Mouse (Mus musculus) left cerebral cortex, postnatal 36 days (tissue): ENCODE measurements around the gene Camk1d. TPM values are rescaled to one million over a fixed set of nuclear protein-coding genes. Genes with fewer than 3 reads are reported as not detected.
"Not testable (repeated sequence)": the region's sequence is repeated elsewhere in the genome, so short reads cannot be mapped to it uniquely, and the experiment has no call there.

Experiments used
- DNase-seq, 2 experiments: peaks; one replicate each; pipeline ENCODE4 v3.0.0; 2021 to 2022; ENCODE audit warnings: low spot score in 2 of 2, mixed read lengths in 1 of 2
- intact Hi-C: fragments of 180-260 bp; cut with DNase I; formaldehyde crosslinking; loops from one replicate; pipeline ENCODE4 v1.15.1; 2025
- total RNA-seq, 2 experiments: library from RNA; stranded (reverse); gene quantifications; 2 replicates each; pipeline ENCODE4 v1.2.3; 2021

The Camk1d gene
- total RNA-seq, 2 experiments from 2014 or later = 121 to 124 TPM

DNA sequence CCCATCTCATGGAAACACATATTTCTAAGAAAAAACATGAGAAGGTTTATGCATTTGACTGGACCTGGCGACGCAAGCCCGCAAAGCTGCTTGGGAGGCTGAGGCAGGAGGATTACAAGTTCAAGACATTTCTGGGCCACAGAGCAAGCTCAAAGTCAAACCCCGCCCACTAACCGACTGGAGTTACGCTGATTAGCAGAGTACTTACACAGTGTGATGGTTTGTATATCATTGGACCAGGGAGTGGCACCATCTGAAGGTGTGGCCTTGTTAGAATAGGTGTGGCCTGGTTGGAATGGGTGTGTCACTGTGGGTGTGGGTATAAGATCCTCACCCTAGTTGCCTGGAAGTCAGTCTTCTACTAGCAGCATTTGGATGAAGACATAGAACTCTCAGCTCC lies 465.1 kb downstream of the Camk1d start:
- not testable (repeated sequence) for DNase-seq
- intact Hi-C loops = loop anchor here (10.0 kb wide), 1 partner anchor 154 kb away; no protein-coding TSS in a partner anchor

Other genes starting within 250 kb of the Camk1d start
- 10 to 100 TPM; 21.5 to 22.2 TPM for gene Nudt5, start 130.5 kb upstream of the Camk1d start, total RNA-seq
- gene Cdc123, start 130.6 kb upstream of the Camk1d start, total RNA-seq = 100 to 1,000 TPM; 139 to 167 TPM
- 1 to 10 TPM in 1 of 2 experiments, under 1 TPM in 1; 0.86 to 3.4 TPM for gene Gm13199, start 148.4 kb upstream of the Camk1d start, total RNA-seq
- 100 to 1,000 TPM in 1 of 2 experiments, 10 to 100 TPM in 1; 71.9 to 116 TPM for gene Sec61a2, start 180.9 kb upstream of the Camk1d start, total RNA-seq
- 10 to 100 TPM in 1 of 2 experiments, 1 to 10 TPM in 1; 9.0 to 11.0 TPM for gene Dhtkd1, start 228.3 kb upstream of the Camk1d start, total RNA-seq
- gene Upf2, start 237.0 kb upstream of the Camk1d start, total RNA-seq = 10 to 100 TPM; 30.1 to 41.9 TPM